Mouse (Mus musculus) midbrain, embryonic 11.5 days (tissue): ENCODE measurements at regions not wholly inside any gene's neighbourhood (a gene's known extent, or its start where the extent isn't known, plus 50 kb on each side); places are given as distances from the start of the nearest gene placed in this dataset.

Source experiments
- ATAC-seq: fragments of 200-750 bp; cut with Nextera tagmentation; 2 replicates; pipeline ENCODE4 v1.8.0; 2017; ENCODE audit warnings: moderate TSS enrichment, moderate library complexity; ENCODE audit not compliant: low FRiP score
- DNase-seq: peaks from one replicate; pipeline ENCODE4 v3.0.0; 2015; ENCODE audit warnings: low spot score; ENCODE audit errors: missing footprints
- H3K27ac ChIP-seq: fragments of 300-500 bp; sonication (generic); 2 replicates; pipeline ENCODE4 v1.5.1; 2014; ENCODE audit warnings: low read depth, low read length
- H3K27me3 ChIP-seq: fragments of 300-500 bp; sonication (generic); 2 replicates; pipeline ENCODE4 v1.6.1; 2014; ENCODE audit warnings: mild to moderate bottlenecking, low read length, moderate library complexity, mixed read lengths; ENCODE audit not compliant: control insufficient read depth, insufficient read depth
- H3K36me3 ChIP-seq: fragments of 300-500 bp; sonication (generic); 2 replicates; pipeline ENCODE4 v1.6.1; 2014; ENCODE audit warnings: mild to moderate bottlenecking, low read length, moderate library complexity, mixed read lengths; ENCODE audit not compliant: control insufficient read depth, insufficient read depth
- H3K4me1 ChIP-seq: fragments of 300-500 bp; sonication (generic); 2 replicates; pipeline ENCODE4 v1.6.1; 2014; ENCODE audit warnings: low read length; ENCODE audit not compliant: control insufficient read depth, insufficient read depth
- H3K4me2 ChIP-seq: fragments of 300-500 bp; sonication (generic); 2 replicates; pipeline ENCODE4 v1.6.1; 2014; ENCODE audit warnings: mild to moderate bottlenecking, moderate library complexity
- H3K4me3 ChIP-seq: fragments of 300-500 bp; sonication (generic); 2 replicates; pipeline ENCODE4 v1.5.1; 2014; ENCODE audit warnings: low read depth, low read length
- H3K9ac ChIP-seq: fragments of 300-500 bp; sonication (generic); 2 replicates; pipeline ENCODE4 v1.6.1; 2014; ENCODE audit warnings: low read length
- H3K9me3 ChIP-seq: fragments of 300-500 bp; sonication (generic); 2 replicates; pipeline ENCODE4 v1.6.1; 2016; ENCODE audit warnings: low read length; ENCODE audit not compliant: control insufficient read depth
- WGBS: fragments of 180-500 bp; shearing (Covaris S2); extraction: QIAGEN DNeasy Blood & Tissue Kit; methylation state at CpG from one replicate; pipeline ENCODE4 v1.1.7; 2014; 5-methylcytosine and 5-hydroxymethylcytosine counted together

- WGBS, result 89% methylated on average over 3 of the region's 3 CpGs
- Histone ChIP-seq H3K27me3 (no peaks in the 10 kb centered on the region), H3K4me3 (no peak overlapping the region), H3K9me3 (no peaks in the 10 kb centered on the region), H3K27ac (no peak overlapping the region), H3K4me1 (no peaks in the 10 kb centered on the region), H3K36me3 (no peaks in the 10 kb centered on the region), H3K4me2 (no peak overlapping the region), H3K9ac (no peak overlapping the region)
- DNase-seq (no peak), ATAC-seq (no peak)
These were observed 579.1 kb downstream of the Slitrk1 start for GRCm38 (mm10) chr14:108334879-108335278.

- Histone ChIP-seq H3K36me3 (no peaks in the 10 kb centered on the region), H3K27ac (no peak overlapping the region), H3K9ac (no peak overlapping the region), H3K4me3 (no peak overlapping the region), H3K4me2 (no peak overlapping the region), H3K27me3 (no peaks in the 10 kb centered on the region), H3K9me3 (no peaks in the 10 kb centered on the region), H3K4me1 (no peaks in the 10 kb centered on the region)
- DNase-seq, result no peak
- WGBS, result 72% methylated on average over 3 of the region's 3 CpGs
- ATAC-seq, result no peak
These were observed 587.5 kb downstream of the Slitrk1 start for GRCm38 (mm10) chr14:108326425-108326824.

GRCm38 (mm10) chr14:108323364-108324037 is 590.5 kb downstream of the Slitrk1 start:
- H3K4me3 ChIP-seq, result no peak overlapping the region
- WGBS, result 88% methylated on average over 1 of the region's 1 CpGs
- ATAC-seq (no peak), DNase-seq (no peak)
- no peak overlapping the region for H3K9ac ChIP-seq
- no peaks in the 10 kb centered on the region for H3K4me1 ChIP-seq
- no peaks in the 10 kb centered on the region for H3K9me3 ChIP-seq
- no peaks in the 10 kb centered on the region for H3K27me3 ChIP-seq
- H3K36me3 ChIP-seq, result no peaks in the 10 kb centered on the region
- no peak overlapping the region for H3K27ac ChIP-seq
- H3K4me2 ChIP-seq, result no peak overlapping the region

GRCm38 (mm10) chr14:108307627-108308026 is 606.3 kb downstream of the Slitrk1 start:
- H3K4me2 ChIP-seq, result no peak overlapping the region
- no peaks in the 10 kb centered on the region for H3K4me1 ChIP-seq
- WGBS, result 78% methylated on average over 1 of the region's 1 CpGs
- ATAC-seq (no peak), DNase-seq (no peak)
- H3K9ac ChIP-seq, result no peak overlapping the region
- H3K27ac ChIP-seq, result no peak overlapping the region
- no peaks in the 10 kb centered on the region for H3K9me3 ChIP-seq
- no peak overlapping the region for H3K4me3 ChIP-seq
- no peaks in the 10 kb centered on the region for H3K36me3 ChIP-seq
- H3K27me3 ChIP-seq, result no peaks in the 10 kb centered on the region

- H3K4me2 ChIP-seq, result no peak overlapping the region
- no peak overlapping the region for H3K27ac ChIP-seq
- H3K9ac ChIP-seq, result no peak overlapping the region
- H3K36me3 ChIP-seq, result no peaks in the 10 kb centered on the region
- no peak overlapping the region for H3K4me3 ChIP-seq
- WGBS, result 86% methylated on average over 3 of the region's 3 CpGs
- no peak for DNase-seq
- no peaks in the 10 kb centered on the region for H3K9me3 ChIP-seq
- H3K4me1 ChIP-seq, result no peaks in the 10 kb centered on the region
- no peak for ATAC-seq
- no peaks in the 10 kb centered on the region for H3K27me3 ChIP-seq
These were observed 634.3 kb downstream of the Slitrk1 start for GRCm38 (mm10) chr14:108279630-108280029.

GRCm38 (mm10) chr14:108261083-108261482 is 652.9 kb downstream of the Slitrk1 start:
- DNase-seq, result no peak
- 76% methylated on average over 1 of the region's 1 CpGs for WGBS
- Histone ChIP-seq H3K9me3 (no peaks in the 10 kb centered on the region), H3K4me1 (no peaks in the 10 kb centered on the region), H3K36me3 (no peaks in the 10 kb centered on the region), H3K4me2 (no peak overlapping the region), H3K27me3 (no peaks in the 10 kb centered on the region), H3K27ac (no peak overlapping the region), H3K4me3 (no peak overlapping the region), H3K9ac (no peak overlapping the region)
- no peak for ATAC-seq

GRCm38 (mm10) chr14:108247365-108247764 is 666.6 kb downstream of the Slitrk1 start:
- no peak for ATAC-seq
- Histone ChIP-seq H3K9ac (no peak overlapping the region), H3K4me1 (no peaks in the 10 kb centered on the region)

GRCm38 (mm10) chr14:108225483-108226124 is 688.4 kb downstream of the Slitrk1 start:
- H3K4me2 ChIP-seq, result no peak overlapping the region
- H3K27ac ChIP-seq, result no peak overlapping the region
- H3K9me3 ChIP-seq, result no peaks in the 10 kb centered on the region
- WGBS, result 85% methylated on average over 2 of the region's 2 CpGs
- no peaks in the 10 kb centered on the region for H3K4me1 ChIP-seq
- no peak overlapping the region for H3K4me3 ChIP-seq
- ATAC-seq (no peak), DNase-seq (no peak)
- no peaks in the 10 kb centered on the region for H3K36me3 ChIP-seq
- no peak overlapping the region for H3K9ac ChIP-seq
- no peaks in the 10 kb centered on the region for H3K27me3 ChIP-seq

More at GRCm38 (mm10) chr14:108247365-108247764, 666.6 kb downstream of the Slitrk1 start:
- no peak overlapping the region for H3K4me3 ChIP-seq
- no peaks in the 10 kb centered on the region for H3K36me3 ChIP-seq
- H3K4me2 ChIP-seq, result no peak overlapping the region
- no peak overlapping the region for H3K27ac ChIP-seq
- no peaks in the 10 kb centered on the region for H3K27me3 ChIP-seq
- H3K9me3 ChIP-seq, result no peaks in the 10 kb centered on the region
- DNase-seq, result no peak
- 82% methylated on average over 8 of the region's 8 CpGs for WGBS

GRCm38 (mm10) chr14:108209246-108209645 is 704.7 kb downstream of the Slitrk1 start:
- Histone ChIP-seq H3K4me3 (no peak overlapping the region), H3K4me1 (no peaks in the 10 kb centered on the region), H3K36me3 (no peaks in the 10 kb centered on the region), H3K9me3 (no peaks in the 10 kb centered on the region), H3K9ac (no peak overlapping the region), H3K4me2 (no peak overlapping the region), H3K27ac (no peak overlapping the region), H3K27me3 (no peaks in the 10 kb centered on the region)
- DNase-seq (no peak), ATAC-seq (no peak)
- 70% methylated on average over 2 of the region's 2 CpGs for WGBS
